Mouse (Mus musculus): ENCODE measurements at regions not wholly inside any gene's neighbourhood (a gene's known extent, or its start where the extent isn't known, plus 50 kb on each side); places are given as distances from the start of the nearest gene placed in this dataset.

GRCm38 (mm10) chr7:68858471-68859210 is 109.6 kb upstream of the Arrdc4 start:
- no peak for DNase-seq (ENCODE audit: low spot score)

- DNase-seq (ENCODE audit: low spot score) = no peak
Observed at GRCm38 (mm10) chr7:68851981-68852575, 103.0 kb upstream of the Arrdc4 start.

GRCm38 (mm10) chr7:68844606-68845005 is 95.6 kb upstream of the Arrdc4 start:
- DNase-seq (ENCODE audit: low spot score) = no peak

- no peak for DNase-seq (ENCODE audit: low spot score)
Observed at GRCm38 (mm10) chr7:68843374-68843773, 94.3 kb upstream of the Arrdc4 start.

- DNase-seq (ENCODE audit: low spot score) = peak; percentile 67
Observed at GRCm38 (mm10) chr7:68833977-68834791, 85.1 kb upstream of the Arrdc4 start.

GRCm38 (mm10) chr7:68833517-68833916 is 84.5 kb upstream of the Arrdc4 start:
- no peak for DNase-seq (ENCODE audit: low spot score)

- DNase-seq (ENCODE audit: low spot score) = peak; percentile 91
Observed at GRCm38 (mm10) chr7:68829861-68830260, 80.8 kb upstream of the Arrdc4 start.

- DNase-seq (ENCODE audit: low spot score) = no peak
Observed at GRCm38 (mm10) chr7:68824399-68824798, 75.4 kb upstream of the Arrdc4 start.

- no peak for DNase-seq (ENCODE audit: low spot score)
Observed at GRCm38 (mm10) chr7:68823646-68824045, 74.6 kb upstream of the Arrdc4 start.

- peak; percentile 86 for DNase-seq (ENCODE audit: low spot score)
Observed at GRCm38 (mm10) chr7:68823189-68823588, 74.1 kb upstream of the Arrdc4 start.

GRCm38 (mm10) chr7:68814823-68815666 is 66.0 kb upstream of the Arrdc4 start:
- no peak for DNase-seq (ENCODE audit: low spot score)

- DNase-seq (ENCODE audit: low spot score) = peak; percentile 28
Observed at GRCm38 (mm10) chr7:68809782-68810181, 60.7 kb upstream of the Arrdc4 start.
